Mouse (Mus musculus): ENCODE data around the gene Cpeb3.

DNA sequence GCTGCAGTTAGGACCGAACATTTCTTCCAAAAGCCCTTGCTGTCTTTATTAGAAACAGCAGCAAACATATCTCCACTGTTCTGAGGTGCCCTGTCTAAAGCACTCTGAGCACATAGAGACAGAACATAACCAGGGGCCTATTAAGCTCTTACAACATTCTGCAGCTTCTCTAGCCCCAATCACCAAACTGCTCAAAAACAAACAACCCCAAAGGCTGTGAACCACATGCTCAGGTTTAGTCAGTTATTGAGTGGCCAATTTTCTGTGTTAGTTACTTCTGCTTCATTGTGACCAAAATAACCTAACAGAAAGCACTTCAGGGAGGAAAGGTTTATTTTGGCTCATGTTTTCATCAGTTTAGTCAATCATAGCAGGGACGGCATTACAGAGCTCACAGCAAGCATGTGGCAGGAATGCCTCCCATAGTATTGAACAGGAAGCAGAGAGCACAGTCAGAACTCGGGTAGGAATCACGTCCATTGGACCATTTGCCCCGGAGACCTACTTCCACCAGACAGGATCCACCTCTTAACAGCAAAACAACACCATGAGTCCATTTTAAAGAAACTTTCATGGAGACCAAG is 15.8 kb downstream of the Cpeb3 start:
- TF ChIP-seq GATA1 (IDR thresholded peaks at IDR 0.05; ENCODE audit: low read length) (no peak), TAL1 (IDR thresholded peaks at IDR 0.05; ENCODE audit: low read length) (no peak)
